ENCODE assay signal across 8 mouse cellular contexts in the genomic region with DNA sequence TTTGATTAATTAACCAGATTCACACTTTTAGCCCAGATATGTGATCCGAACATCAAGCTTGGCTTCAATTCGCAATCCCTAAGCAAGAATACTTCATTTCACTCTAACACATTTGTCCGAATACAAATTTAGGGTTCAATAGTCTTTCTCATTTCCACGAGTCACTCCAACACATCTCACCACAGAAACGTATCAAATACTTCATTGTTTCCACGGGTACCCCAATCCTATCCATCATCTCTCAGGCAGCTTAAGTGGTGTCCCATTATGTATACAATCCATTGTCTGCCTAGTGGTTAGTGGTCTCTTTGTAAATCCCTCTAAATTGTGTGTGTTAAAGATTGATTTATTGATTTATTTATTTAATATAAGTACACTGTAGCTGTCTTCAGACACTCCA. TPM values are rescaled to one million over a fixed set of nuclear protein-coding genes. Genes with fewer than 3 reads are reported as not detected.
DNase-seq lines count a peak whose midpoint lies in the region; ATAC-seq and TF ChIP-seq lines count a peak whose summit lies in the region.

No protein-coding gene starts in this region.

- in situ Hi-C loops in CH12.LX (cut with MboI; ENCODE audit: low pct_ligation_motif_present, low pct_unique_long_range_greater_than_20kb, low sequenced_read_pairs): loop anchor here (25.0 kb wide), 2 partner anchors 177 to 277 kb away; a partner anchor contains a TSS

- H3K27me3 ChIP-seq in heart, embryonic 10.5 days (ENCODE audit: insufficient read depth, poor library complexity, severe bottlenecking): no peaks in the 10 kb centered on the region
- H3K27me3 ChIP-seq in CH12.LX (replicated peaks): no peaks in the 10 kb centered on the region
- H3K27me3 ChIP-seq in forebrain, embryonic 14.5 days (replicated peaks; ENCODE audit: control insufficient read depth, insufficient read depth, low read length): no peaks in the 10 kb centered on the region
- no peaks in the 10 kb centered on the region for H3K27me3 ChIP-seq in liver, embryonic 15.5 days

- H3K4me2 ChIP-seq in CH12.LX (ENCODE audit: insufficient read depth, low read depth, poor library complexity, severe bottlenecking): peak overlapping the region; percentile 61
- H3K4me2 ChIP-seq in forebrain, embryonic 14.5 days (ENCODE audit: low read length): peak overlapping the region; percentile 88; the same call in 1 of the 2 replicates
- H3K4me2 ChIP-seq in liver, embryonic 15.5 days: peak overlapping the region; percentile 75

- no peak for TF ChIP-seq POLR2A in CH12.LX (IDR thresholded peaks at IDR 0.05; ENCODE audit: low read depth, low read length)

- no peak for TF ChIP-seq CTCF in CH12.LX (conservative IDR thresholded peaks at IDR 0.05 in 1 of 2, IDR thresholded peaks at IDR 0.05 in 1 of 2; ENCODE audit: low read depth in 2 of 2, low read length in 2 of 2)

- H3K4me1 ChIP-seq in heart, embryonic 10.5 days: peaks cover 10% of the 10 kb centered on the region; the same call in 1 of the 2 replicates
- H3K4me1 ChIP-seq in CH12.LX (ENCODE audit: control insufficient read depth in 1 of 2, insufficient read depth in 2 of 2): peaks cover 0 to 26% of the 10 kb centered on the region in 2 experiments; a peak in 2 of 4 replicates
- peaks cover 5% of the 10 kb centered on the region; the same call in 1 of the 2 replicates for H3K4me1 ChIP-seq in forebrain, embryonic 14.5 days (ENCODE audit: control insufficient read depth, insufficient read depth, low read length)
- peaks cover 38% of the 10 kb centered on the region for H3K4me1 ChIP-seq in liver, embryonic 15.5 days (replicated peaks)

- no peak overlapping the region for H3K27ac ChIP-seq in heart, embryonic 10.5 days
- peak overlapping the region; percentile 67 for H3K27ac ChIP-seq in CH12.LX (ENCODE audit: insufficient read depth, low read depth)
- H3K27ac ChIP-seq in forebrain, embryonic 14.5 days (ENCODE audit: low read depth, low read length): no peak overlapping the region
- peak overlapping the region; percentile 87; the same call in 1 of the 2 replicates for H3K27ac ChIP-seq in liver, embryonic 15.5 days (replicated peaks)

- peaks cover 40% of the 10 kb centered on the region for H3K36me3 ChIP-seq in heart, embryonic 10.5 days
- H3K36me3 ChIP-seq in CH12.LX (replicated peaks in 1 of 2; ENCODE audit: control insufficient read depth in 1 of 2, insufficient read depth in 1 of 2, low read length in 1 of 2): peaks cover 31 to 52% of the 10 kb centered on the region in 2 experiments
- peaks cover 37% of the 10 kb centered on the region for H3K36me3 ChIP-seq in forebrain, embryonic 14.5 days (ENCODE audit: control insufficient read depth, insufficient read depth, low read length)
- peaks cover 32% of the 10 kb centered on the region for H3K36me3 ChIP-seq in liver, embryonic 15.5 days (replicated peaks)

- intact Hi-C loops in heart, postnatal 10 days (cut with DNase I): loop anchor here (5.0 kb wide), 2 partner anchors 172 to 272 kb away; no protein-coding TSS in a partner anchor

- peak overlapping the region; percentile 89 for H3K4me3 ChIP-seq in heart, embryonic 10.5 days
- peak overlapping the region; percentile 90 to 98 (median 92) for H3K4me3 ChIP-seq in CH12.LX (replicated peaks in 1 of 3; ENCODE audit: low read depth in 2 of 3, low read length in 2 of 3, poor library complexity in 1 of 3)
- no peak overlapping the region; the same call in 1 of the 2 replicates for H3K4me3 ChIP-seq in forebrain, embryonic 14.5 days (ENCODE audit: low read depth, low read length)
- H3K4me3 ChIP-seq in liver, embryonic 15.5 days (replicated peaks): peak overlapping the region; percentile 92

- WGBS in heart, embryonic 10.5 days: 85% methylated on average over 6 of the region's 6 CpGs
- 80% methylated on average over 6 of the region's 6 CpGs for WGBS in forebrain, embryonic 14.5 days
- WGBS in liver, embryonic 15.5 days (ENCODE audit: insufficient replicate concordance): 65% methylated on average over 6 of the region's 6 CpGs

- no peak for DNase-seq in heart, embryonic 10.5 days (ENCODE audit: low spot score)
- no peak for DNase-seq in heart, postnatal 10 days
- DNase-seq in CH12.LX (ENCODE audit: extremely low read depth): no peak
- DNase-seq in forebrain, embryonic 14.5 days (ENCODE audit: low spot score): no peak
- DNase-seq in urinary bladder, postnatal 10 days (ENCODE audit: low spot score): no peak
- DNase-seq in kidney, adult 8-10 months: no peak

- TF ChIP-seq RAD21 in CH12.LX (IDR thresholded peaks at IDR 0.05; ENCODE audit: low read depth, low read length): no peak

- no peaks in the 10 kb centered on the region for H3K9me3 ChIP-seq in heart, embryonic 10.5 days
- no peaks in the 10 kb centered on the region for H3K9me3 ChIP-seq in CH12.LX (replicated peaks; ENCODE audit: low read length)
- no peaks in the 10 kb centered on the region for H3K9me3 ChIP-seq in forebrain, embryonic 14.5 days (replicated peaks; ENCODE audit: control insufficient read depth, low read length)
- H3K9me3 ChIP-seq in liver, embryonic 15.5 days (replicated peaks): no peaks in the 10 kb centered on the region

- dilution Hi-C loops in CH12.LX (cut with MboI; ENCODE audit: extremely low pct_ligation_motif_present, extremely low pct_unique_long_range_greater_than_20kb, low sequenced_read_pairs): no loop called here

- peak overlapping the region; percentile 84 for H3K9ac ChIP-seq in CH12.LX (ENCODE audit: insufficient read depth, low read depth)
- no peak overlapping the region for H3K9ac ChIP-seq in forebrain, embryonic 14.5 days (ENCODE audit: low read length)
- peak overlapping the region; percentile 90 for H3K9ac ChIP-seq in liver, embryonic 15.5 days

- no peak for TF ChIP-seq EP300 in CH12.LX (IDR thresholded peaks at IDR 0.05; ENCODE audit: low read length)

- peaks cover 39% of the 10 kb centered on the region for H3K79me2 ChIP-seq in CH12.LX (replicated peaks; ENCODE audit: control insufficient read depth, extremely low read depth, insufficient read depth, poor library complexity, severe bottlenecking)

- no peak for ATAC-seq in forebrain, embryonic 14.5 days
- no peak for ATAC-seq in liver, embryonic 15.5 days (ENCODE audit: insufficient read depth)
- ATAC-seq in monocyte, adult 5-6 weeks (replicated peaks; ENCODE audit: insufficient number of reproducible peaks, low FRiP score, low TSS enrichment, poor library complexity, severe bottlenecking): no peak

TF ChIP-seq in CH12.LX, 34 proteins besides CTCF, POLR2A, EP300 and RAD21:
- TF ChIP-seq MXI1 (IDR thresholded peaks at IDR 0.05; ENCODE audit: low read depth, low read length) (0 out of 2 replicates have a peak, but pooled peaks have one; percentile 57), IRF4 (IDR thresholded peaks at IDR 0.05; ENCODE audit: low read depth, low read length) (no peak), SIN3A (IDR thresholded peaks at IDR 0.05; ENCODE audit: low read length) (peak; percentile 11; the same call in 1 of the 2 replicates)

RNA-seq across cellular contexts. Expression of a gene that starts 1.1 kb away (rescaled TPM):
- 677 and 708 TPM in 2 replicates for polyA plus RNA-seq in heart, embryonic 10.5 days (2016; fragmentation: Nextera tagmentation; extraction: Ambion mirVana)
- total RNA-seq in heart, postnatal 10 days (2021): 100 to 1,000 TPM; 356 to 364 TPM
- total RNA-seq in CH12.LX (2012; rRNA removed): 1,979 and 2,045 TPM in 2 replicates
- 1,623 and 1,663 TPM in 2 replicates for total RNA-seq in CH12.LX (2014; rRNA removed)
- polyA plus RNA-seq in CH12.LX (2012; ENCODE audit: insufficient read length, low read depth): 191 and 388 TPM in 2 replicates
- 533 and 675 TPM in 2 replicates for polyA plus RNA-seq in forebrain, embryonic 14.5 days (2014; fragmentation: Nextera tagmentation; extraction: Ambion mirVana)
- polyA plus RNA-seq in liver, embryonic 15.5 days (2015; fragmentation: Nextera tagmentation; extraction: Ambion mirVana): 411 and 421 TPM in 2 replicates
- total RNA-seq in monocyte, adult 5-6 weeks (2017): 1,896 to 2,322 TPM (median 2,106 TPM) in 3 replicates

RNA-seq across cellular contexts. Expression of a gene that starts 27.0 kb away (rescaled TPM):
- 49.0 and 76.0 TPM in 2 replicates for polyA plus RNA-seq in heart, embryonic 10.5 days (2016; fragmentation: Nextera tagmentation; extraction: Ambion mirVana)
- total RNA-seq in heart, postnatal 10 days (2021): 10 to 100 TPM in 1 of 2 experiments, 1 to 10 TPM in 1; 9.5 to 11.9 TPM
- 1.0 and 1.5 TPM in 2 replicates for total RNA-seq in CH12.LX (2012; rRNA removed)
- 0.23 and 0.59 TPM in 2 replicates for total RNA-seq in CH12.LX (2014; rRNA removed)
- polyA plus RNA-seq in CH12.LX (2012; ENCODE audit: insufficient read length, low read depth): 1.0 and 1.5 TPM in 2 replicates
- 3.1 and 4.7 TPM in 2 replicates for polyA plus RNA-seq in forebrain, embryonic 14.5 days (2014; fragmentation: Nextera tagmentation; extraction: Ambion mirVana)
- 3.4 and 3.7 TPM in 2 replicates for polyA plus RNA-seq in liver, embryonic 15.5 days (2015; fragmentation: Nextera tagmentation; extraction: Ambion mirVana)
- 0.76 to 1.5 TPM (median 0.96 TPM) in 3 replicates for total RNA-seq in monocyte, adult 5-6 weeks (2017)

Comparison
In these comparisons a context has a peak if more than half of its experiments do, and no peak if none do; other contexts are left out.
1. H3K27ac ChIP-seq: peak in CH12.LX (single experiment) and liver, embryonic 15.5 days (single experiment); none in heart, embryonic 10.5 days (single experiment) and forebrain, embryonic 14.5 days (single experiment).
2. Peak in every context shown above with its lines, with median percentiles within 50 percentile points of each other: H3K4me2 ChIP-seq.